Mouse (Mus musculus): Measurements from ENCODE around the gene Nelfa.
"Not testable (repeated sequence)": the region's sequence is repeated elsewhere in the genome, so short reads cannot be mapped to it uniquely, and the experiment has no call there.

The Nelfa gene

DNA sequence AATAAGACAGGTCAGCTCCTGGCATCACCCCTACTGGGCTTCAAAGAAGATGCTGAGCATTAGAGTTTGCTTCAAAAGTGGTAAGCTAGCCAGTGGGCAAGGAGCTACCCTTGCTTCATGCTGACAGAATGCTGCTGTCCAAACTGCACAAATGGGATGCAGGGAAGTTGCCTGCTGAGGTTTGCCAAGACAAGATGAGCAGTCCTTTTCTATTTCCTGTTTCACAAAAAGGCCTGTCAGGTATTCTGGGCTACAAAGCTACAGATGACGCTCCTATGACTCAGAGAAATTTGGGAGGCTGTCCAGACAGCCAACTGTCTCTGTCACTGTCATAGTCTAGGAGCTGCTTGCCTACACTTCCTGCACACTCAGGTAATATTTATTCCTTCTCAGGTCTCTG is 16.7 kb downstream of the Nelfa start:
- DNase-seq (ENCODE audit: low spot score), result no peak

GRCm38 (mm10) chr5:33916616-33917015 is 19.6 kb downstream of the Nelfa start:
- not testable (repeated sequence) for DNase-seq (ENCODE audit: low spot score)

GRCm38 (mm10) chr5:33915031-33915430 is 21.2 kb downstream of the Nelfa start:
- not testable (repeated sequence) for DNase-seq (ENCODE audit: low spot score)

- no peak for DNase-seq (ENCODE audit: low spot score)
Observed at GRCm38 (mm10) chr5:33903176-33903575, 33.0 kb downstream of the Nelfa start.

DNA sequence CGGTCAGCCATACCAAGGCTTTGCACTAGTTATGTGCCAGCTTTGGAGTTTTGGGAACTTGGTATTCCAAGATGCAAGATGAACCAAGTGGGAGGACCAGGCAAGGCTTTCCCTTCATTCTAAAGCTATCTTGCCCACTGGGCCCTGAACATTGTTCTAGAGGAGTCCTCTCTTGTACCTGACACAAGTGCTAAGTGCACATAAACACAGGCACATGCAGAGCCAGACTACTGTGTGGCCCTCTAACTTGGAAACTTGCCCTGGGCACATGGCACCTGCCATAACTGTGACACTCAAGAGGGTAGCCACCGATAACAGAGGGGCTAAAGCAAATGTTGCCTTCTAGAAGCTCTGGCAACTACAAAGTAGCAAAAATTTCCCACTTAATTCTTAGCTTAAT is 33.5 kb downstream of the Nelfa start:
- DNase-seq (ENCODE audit: low spot score), result no peak

GRCm38 (mm10) chr5:33901278-33901677 is 34.9 kb downstream of the Nelfa start:
- no peak for DNase-seq (ENCODE audit: low spot score)

- no peak for DNase-seq (ENCODE audit: low spot score)
Observed at GRCm38 (mm10) chr5:33900701-33901263, 35.4 kb downstream of the Nelfa start.

- DNase-seq (ENCODE audit: low spot score), result no peak
Observed at GRCm38 (mm10) chr5:33900101-33900500, 36.1 kb downstream of the Nelfa start.

DNA sequence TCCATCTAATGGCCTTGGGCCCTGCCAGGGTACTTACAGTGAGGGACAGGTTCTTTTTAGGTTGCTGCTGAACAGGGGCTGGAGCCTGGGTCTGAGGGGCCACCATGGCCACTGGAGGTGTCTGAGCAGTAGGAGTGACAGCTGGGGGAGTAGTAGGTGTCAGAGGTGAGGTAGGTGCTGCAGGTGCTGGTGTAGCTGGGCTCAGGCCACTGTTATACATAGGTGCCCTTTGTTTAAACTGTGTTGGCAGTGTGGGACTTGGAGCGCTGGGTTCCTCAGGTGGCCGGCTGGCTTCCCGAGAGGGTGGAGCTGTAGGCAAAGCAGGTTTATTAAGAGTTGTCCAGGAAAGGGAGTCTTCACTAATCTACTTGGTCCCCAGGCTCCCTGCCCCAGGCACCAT is 37.0 kb downstream of the Nelfa start:
- no peak for DNase-seq (ENCODE audit: low spot score)

GRCm38 (mm10) chr5:33898671-33899070 is 37.5 kb downstream of the Nelfa start:
- DNase-seq (ENCODE audit: low spot score), result no peak

GRCm38 (mm10) chr5:33897158-33897557 is 39.1 kb downstream of the Nelfa start:
- DNase-seq (ENCODE audit: low spot score), result no peak

DNA sequence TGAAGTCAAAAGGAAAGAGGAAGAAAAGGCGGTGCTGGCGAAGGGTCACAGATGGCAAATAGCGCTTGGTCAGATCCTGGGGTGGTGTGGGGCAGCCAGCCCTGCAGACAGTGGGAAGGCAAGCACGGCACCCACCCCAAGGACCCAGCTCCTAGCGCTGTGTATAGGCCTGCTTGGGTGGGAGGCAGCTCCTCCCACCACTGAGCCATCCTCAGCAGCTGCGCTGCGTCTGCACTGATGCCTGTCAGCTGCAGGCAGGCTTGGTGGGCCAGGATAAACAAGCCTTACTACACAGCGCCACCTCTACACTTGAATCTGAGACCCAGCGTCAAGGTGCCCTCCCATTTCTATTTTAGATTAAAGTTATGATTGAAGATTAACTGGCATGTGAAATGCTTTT is 41.1 kb downstream of the Nelfa start:
- no peak for DNase-seq (ENCODE audit: low spot score)

- no peak for DNase-seq (ENCODE audit: low spot score)
Observed at GRCm38 (mm10) chr5:33893406-33893805, 42.8 kb downstream of the Nelfa start.

DNA sequence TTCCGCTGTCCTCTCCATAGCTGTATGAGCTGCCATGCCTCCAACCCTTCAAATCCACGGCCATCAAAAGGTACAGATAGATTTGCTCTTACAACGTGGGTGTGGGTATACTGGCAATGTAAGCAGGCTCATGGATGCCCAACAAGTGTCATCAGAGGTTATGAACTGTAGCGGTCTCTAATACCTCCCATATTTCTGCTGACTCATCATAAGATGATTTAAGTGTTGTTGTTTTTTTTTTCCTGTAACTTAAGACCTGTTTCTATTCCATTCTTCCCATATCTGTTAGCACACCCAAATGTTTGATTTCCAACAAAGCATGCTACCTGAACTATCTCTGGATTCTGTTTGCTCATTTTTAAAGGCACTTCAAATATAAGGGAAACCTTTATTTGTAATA is 55.1 kb downstream of the Nelfa start:
- DNase-seq (ENCODE audit: low spot score), result no peak

GRCm38 (mm10) chr5:33875472-33875871 is 60.7 kb downstream of the Nelfa start:
- DNase-seq (ENCODE audit: low spot score), result no peak

- no peak for DNase-seq (ENCODE audit: low spot score)
Observed at GRCm38 (mm10) chr5:33857693-33858092, 78.5 kb downstream of the Nelfa start.

- DNase-seq (ENCODE audit: low spot score), result no peak
Observed at GRCm38 (mm10) chr5:33854019-33854418, 82.2 kb downstream of the Nelfa start.

DNA sequence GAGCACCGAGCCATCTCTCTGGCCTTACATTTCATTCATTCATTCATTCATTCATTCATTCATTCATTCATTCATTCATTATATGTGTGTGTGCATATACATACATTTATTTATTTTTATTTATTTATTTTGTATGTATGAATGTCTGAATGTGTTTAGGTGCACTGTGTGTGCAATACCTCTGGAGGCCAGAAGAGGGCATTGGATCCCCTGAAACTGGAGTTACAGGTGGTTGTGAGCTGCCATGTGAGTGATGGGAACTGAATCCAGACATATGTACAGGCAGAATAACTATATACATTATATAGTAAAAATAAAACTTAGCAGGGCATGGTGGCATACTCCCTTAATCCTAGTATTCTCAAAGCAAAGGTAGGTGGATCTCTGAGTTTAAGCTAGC is 83.1 kb downstream of the Nelfa start:
- no peak for DNase-seq (ENCODE audit: low spot score)

DNA sequence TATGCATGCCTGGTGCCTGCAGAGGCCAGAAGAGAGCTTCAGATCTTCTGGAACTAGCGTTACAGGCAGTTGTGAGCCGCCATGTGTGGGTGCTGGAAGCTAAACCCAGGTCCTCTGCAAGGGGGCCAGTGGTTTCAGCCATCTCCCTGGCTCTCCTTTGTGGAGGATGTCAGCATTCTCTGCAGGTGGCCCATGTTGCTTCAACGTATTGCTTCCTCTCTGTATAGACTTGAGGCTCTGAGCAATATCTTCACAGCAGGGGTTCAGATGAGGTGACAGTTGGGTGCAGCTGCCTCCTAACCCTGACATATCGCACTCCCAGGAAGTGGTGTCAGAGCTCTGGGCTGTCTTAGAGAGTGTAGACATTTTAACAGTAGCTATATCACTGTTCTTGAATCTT is 84.7 kb downstream of the Nelfa start:
- DNase-seq (ENCODE audit: low spot score), result no peak
